Mouse (Mus musculus) splenic B cell, adult 2 months (primary cell): ENCODE measurements around the gene Cir1.
A peak's percentile ranks its signal among the peaks of the same experiment; 100 is the strongest.

Source experiments
- DNase-seq: peaks from one replicate; pipeline ENCODE4 v3.0.0-alpha.2; 2011; ENCODE audit warnings: low read depth, low spot score
- H3K27me3 ChIP-seq: 2 replicates; pipeline ENCODE4 v1.6.1; 2012; ENCODE audit warnings: mild to moderate bottlenecking, low read length, moderate library complexity, mixed read lengths; ENCODE audit not compliant: control insufficient read depth, poor library complexity, insufficient read depth, severe bottlenecking
- H3K36me3 ChIP-seq: 2 replicates; pipeline ENCODE4 v1.6.1; 2012; ENCODE audit warnings: mild to moderate bottlenecking, low read length, moderate library complexity, mixed read lengths; ENCODE audit not compliant: control insufficient read depth, poor library complexity, insufficient read depth, severe bottlenecking

The Cir1 gene

GRCm38 (mm10) chr2:73271459-73272161 lies 40.9 kb downstream of the Cir1 start, which contains the start of gene Sp9:
Sp9 (plus strand) TSS chr2:73271925.
- H3K27me3 ChIP-seq: peaks cover 2% of the 10 kb centered on the region
- DNase-seq: peak; percentile 54
- no peaks in the 10 kb centered on the region for H3K36me3 ChIP-seq

GRCm38 (mm10) chr2:73270593-73271458 lies 41.7 kb downstream of the Cir1 start:
- H3K27me3 ChIP-seq: peaks cover 2% of the 10 kb centered on the region
- H3K36me3 ChIP-seq: no peaks in the 10 kb centered on the region
- DNase-seq: peak; percentile 52

GRCm38 (mm10) chr2:73270071-73270592 lies 42.4 kb downstream of the Cir1 start:
- Histone ChIP-seq H3K27me3 (peaks cover 2% of the 10 kb centered on the region), H3K36me3 (no peaks in the 10 kb centered on the region)
- peak; percentile 40 for DNase-seq

- Histone ChIP-seq H3K36me3 (no peaks in the 10 kb centered on the region), H3K27me3 (peaks cover 2% of the 10 kb centered on the region)
- DNase-seq: peak; percentile 16
Measured at GRCm38 (mm10) chr2:73269666-73270065, 42.8 kb downstream of the Cir1 start.

- no peak for DNase-seq
- Histone ChIP-seq H3K36me3 (no peaks in the 10 kb centered on the region), H3K27me3 (peaks cover 1% of the 10 kb centered on the region)
Measured at GRCm38 (mm10) chr2:73268836-73269395, 43.6 kb downstream of the Cir1 start.

- H3K36me3 ChIP-seq: no peaks in the 10 kb centered on the region
- peak; percentile 30 for DNase-seq
- no peaks in the 10 kb centered on the region; the same call in none of the 2 replicates for H3K27me3 ChIP-seq
Measured at GRCm38 (mm10) chr2:73268281-73268680, 44.2 kb downstream of the Cir1 start.

- H3K27me3 ChIP-seq: no peaks in the 10 kb centered on the region; the same call in none of the 2 replicates
- H3K36me3 ChIP-seq: no peaks in the 10 kb centered on the region
- DNase-seq: no peak
Measured at GRCm38 (mm10) chr2:73267818-73268217, 44.7 kb downstream of the Cir1 start.

GRCm38 (mm10) chr2:73267231-73267630 lies 45.3 kb downstream of the Cir1 start:
- Histone ChIP-seq H3K27me3 (no peaks in the 10 kb centered on the region; the same call in none of the 2 replicates), H3K36me3 (no peaks in the 10 kb centered on the region)
- DNase-seq: no peak

GRCm38 (mm10) chr2:73266623-73267022 lies 45.9 kb downstream of the Cir1 start:
- DNase-seq: no peak
- no peaks in the 10 kb centered on the region for H3K36me3 ChIP-seq
- no peaks in the 10 kb centered on the region; the same call in none of the 2 replicates for H3K27me3 ChIP-seq

GRCm38 (mm10) chr2:73266011-73266410 lies 46.5 kb downstream of the Cir1 start:
- H3K36me3 ChIP-seq: no peaks in the 10 kb centered on the region
- H3K27me3 ChIP-seq: no peaks in the 10 kb centered on the region; the same call in none of the 2 replicates
- peak; percentile 31 for DNase-seq

- H3K27me3 ChIP-seq: no peaks in the 10 kb centered on the region; the same call in none of the 2 replicates
- DNase-seq: peak; percentile 11
- H3K36me3 ChIP-seq: no peaks in the 10 kb centered on the region
Measured at GRCm38 (mm10) chr2:73264611-73265195, 47.8 kb downstream of the Cir1 start.

GRCm38 (mm10) chr2:73263794-73264610 lies 48.5 kb downstream of the Cir1 start:
- no peaks in the 10 kb centered on the region for H3K36me3 ChIP-seq
- H3K27me3 ChIP-seq: no peaks in the 10 kb centered on the region; the same call in none of the 2 replicates
- no peak for DNase-seq

GRCm38 (mm10) chr2:73263172-73263765 lies 49.2 kb downstream of the Cir1 start:
- no peaks in the 10 kb centered on the region; the same call in none of the 2 replicates for H3K27me3 ChIP-seq
- H3K36me3 ChIP-seq: no peaks in the 10 kb centered on the region
- no peak for DNase-seq
